Mouse (Mus musculus) testis, adult 2 months (tissue): Measurements from ENCODE around the gene Hdhd3. TPM values are rescaled to one million over a fixed set of nuclear protein-coding genes. Genes with fewer than 3 reads are reported as not detected.
"Not testable (repeated sequence)": the region's sequence is repeated elsewhere in the genome, so short reads cannot be mapped to it uniquely, and the experiment has no call there.

Experiments
- H3K27ac ChIP-seq: fragments of 200-500 bp; 2 replicates; pipeline ENCODE4 v1.5.1; 2012; ENCODE audit warnings: low read depth, low read length; ENCODE audit not compliant: control insufficient read depth, insufficient read depth
- H3K27me3 ChIP-seq: fragments of 200-500 bp; 2 replicates; pipeline ENCODE4 v1.6.1; 2012; ENCODE audit warnings: mild to moderate bottlenecking, low read length, moderate library complexity; ENCODE audit not compliant: control insufficient read depth, insufficient read depth
- H3K36me3 ChIP-seq: fragments of 200-500 bp; 2 replicates; pipeline ENCODE4 v1.6.1; 2012; ENCODE audit warnings: mild to moderate bottlenecking, low read length; ENCODE audit not compliant: control insufficient read depth, insufficient read depth
- H3K4me1 ChIP-seq: fragments of 200-500 bp; 2 replicates; pipeline ENCODE4 v1.6.1; 2012; ENCODE audit warnings: low read length; ENCODE audit not compliant: control insufficient read depth, insufficient read depth
- H3K4me3 ChIP-seq: fragments of 200-500 bp; 2 replicates; pipeline ENCODE4 v1.5.1; 2012; ENCODE audit warnings: low read depth, mild to moderate bottlenecking, low read length, moderate library complexity, mixed read lengths; ENCODE audit not compliant: control insufficient read depth
- CTCF ChIP-seq: fragments of 200-500 bp; IDR thresholded peaks from 2 replicates; pipeline ENCODE4 v1.5.1; 2012; ENCODE audit warnings: low read depth, mild to moderate bottlenecking, inconsistent platforms, low read length, moderate library complexity; ENCODE audit not compliant: control insufficient read depth, insufficient read depth, insufficient replicate concordance
- POLR2A ChIP-seq: fragments of 200-500 bp; IDR thresholded peaks from 2 replicates; pipeline ENCODE4 v1.6.1; 2012; ENCODE audit warnings: low read depth, mild to moderate bottlenecking, inconsistent platforms, low read length, moderate library complexity; ENCODE audit not compliant: control insufficient read depth
- polyA plus RNA-seq: library from polyadenylated mRNA; depleted of rRNA; stranded (reverse); fragments of >200 nt; gene quantifications from 2 replicates; pipeline ENCODE4 v1.2.3, GENCODE M21; 2012

Hdhd3 gene
- polyA plus RNA-seq, 1 experiment, result 5.9 TPM

GRCm38 (mm10) chr4:62485450-62486161 lies 17.7 kb downstream of the Hdhd3 start:
- Histone ChIP-seq H3K4me3 (no peak overlapping the region), H3K4me1 (peaks cover 3% of the 10 kb centered on the region), H3K27me3 (no peaks in the 10 kb centered on the region), H3K36me3 (no peaks in the 10 kb centered on the region; the same call in 1 of the 2 replicates), H3K27ac (no peak overlapping the region)
- TF ChIP-seq CTCF (no peak), POLR2A (no peak)

- H3K27me3 ChIP-seq, result no peaks in the 10 kb centered on the region
- TF ChIP-seq POLR2A (no peak), CTCF (no peak)
- H3K36me3 ChIP-seq, result no peaks in the 10 kb centered on the region; the same call in 1 of the 2 replicates
- no peak overlapping the region for H3K27ac ChIP-seq
- H3K4me1 ChIP-seq, result peaks cover 5% of the 10 kb centered on the region
- no peak overlapping the region for H3K4me3 ChIP-seq
Measured at GRCm38 (mm10) chr4:62484928-62485327, 18.3 kb downstream of the Hdhd3 start.

DNA sequence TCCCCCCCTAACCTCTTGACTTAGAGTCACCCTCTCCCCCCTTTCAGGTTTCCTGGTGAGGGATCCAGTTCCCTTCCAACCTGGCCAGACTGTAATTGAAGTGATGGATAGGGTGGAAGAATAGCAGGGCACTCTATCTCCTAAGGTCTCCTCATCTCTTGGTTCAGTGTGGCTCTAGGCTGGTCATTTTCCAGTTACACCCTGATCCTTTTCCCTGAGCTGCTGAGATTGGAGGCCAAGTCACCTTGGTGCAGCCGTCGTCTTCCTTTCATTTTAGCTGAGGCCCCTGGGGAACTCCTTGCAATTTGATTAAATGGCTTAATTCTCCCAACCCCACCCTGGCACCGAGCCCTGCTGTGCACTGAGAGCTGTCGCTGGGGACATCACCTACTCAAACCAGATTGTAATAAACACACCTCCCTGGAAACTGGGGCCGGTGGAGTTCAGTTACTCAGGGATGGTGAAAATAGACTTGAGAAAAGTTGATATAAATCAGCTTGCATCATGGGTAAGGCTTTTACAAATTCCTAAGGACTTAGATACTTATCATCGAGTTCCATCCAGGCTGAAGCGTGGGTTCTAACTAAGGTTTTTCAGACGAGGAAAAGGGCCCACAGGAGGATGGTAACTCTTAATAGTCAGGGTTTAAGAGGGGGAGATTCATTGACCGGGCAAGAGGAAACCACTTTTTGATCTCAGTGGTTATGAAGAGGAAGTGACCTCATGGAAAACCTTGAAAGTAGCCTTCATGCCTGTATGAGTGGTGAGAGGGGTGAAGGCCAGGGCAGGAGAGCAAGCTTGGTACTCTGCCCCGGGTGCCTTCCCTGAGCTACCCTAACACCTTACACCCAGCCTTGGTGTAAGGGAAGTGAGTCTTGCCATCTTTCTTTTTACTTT lies 22.3 kb downstream of the Hdhd3 start:
- H3K27ac ChIP-seq, result no peak overlapping the region
- H3K4me1 ChIP-seq, result peaks cover 8% of the 10 kb centered on the region
- no peaks in the 10 kb centered on the region for H3K27me3 ChIP-seq
- H3K4me3 ChIP-seq, result peak overlapping the region; percentile 67
- H3K36me3 ChIP-seq, result no peaks in the 10 kb centered on the region; the same call in 1 of the 2 replicates
- no peak for TF ChIP-seq POLR2A
- no peak for TF ChIP-seq CTCF

DNA sequence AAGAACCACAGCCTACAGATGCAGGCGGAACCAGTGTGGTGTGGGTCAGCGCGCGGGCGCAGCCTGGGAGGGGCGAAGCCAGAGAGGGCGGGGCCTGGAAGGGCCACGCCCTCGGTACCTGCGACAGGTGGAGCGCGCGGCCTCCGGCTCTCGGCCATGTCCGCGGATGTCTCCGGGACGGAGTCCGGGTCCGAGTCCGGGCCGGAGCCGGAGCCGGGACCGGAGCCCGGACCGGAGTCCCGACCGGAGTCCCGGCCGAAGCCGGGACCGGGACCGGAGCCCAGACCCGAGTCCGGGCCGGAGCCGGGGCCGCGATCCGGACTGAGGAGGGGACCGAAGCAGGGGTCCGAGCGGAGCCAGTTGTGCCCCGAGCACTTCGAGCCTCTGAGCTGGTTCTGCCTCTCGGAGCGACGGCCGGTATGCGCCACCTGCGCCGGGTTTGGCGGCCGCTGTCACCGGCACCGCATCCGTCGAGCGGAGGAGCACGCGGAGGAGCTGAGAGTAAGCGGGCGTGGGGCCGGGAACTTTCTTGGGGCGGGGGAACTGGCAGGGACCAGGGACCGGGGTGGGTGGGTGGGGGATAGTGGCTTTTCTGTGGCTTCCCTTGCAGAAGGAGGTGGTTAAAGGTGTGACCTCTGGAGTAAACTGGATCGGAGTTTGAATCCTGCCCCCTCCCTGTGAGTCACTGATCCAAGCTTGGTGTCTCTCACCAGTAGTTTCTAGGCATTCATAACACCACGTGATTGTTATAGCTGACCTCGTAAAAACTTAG lies 23.1 kb downstream of the Hdhd3 start, which contains the start of gene Bspry:
Gene Bspry, plus strand, starts transcription at position 117 of the 772 bp plus-strand sequence.
- H3K27me3 ChIP-seq, result no peaks in the 10 kb centered on the region
- H3K36me3 ChIP-seq, result no peaks in the 10 kb centered on the region; the same call in 1 of the 2 replicates
- H3K4me1 ChIP-seq, result peaks cover 8% of the 10 kb centered on the region
- TF ChIP-seq POLR2A (peak; percentile 63), CTCF (no peak)
- peak within 1 kb of the TSS; percentile 87 for H3K4me3 ChIP-seq
- peak within 1 kb of the TSS; percentile 32; the same call in 1 of the 2 replicates for H3K27ac ChIP-seq

DNA sequence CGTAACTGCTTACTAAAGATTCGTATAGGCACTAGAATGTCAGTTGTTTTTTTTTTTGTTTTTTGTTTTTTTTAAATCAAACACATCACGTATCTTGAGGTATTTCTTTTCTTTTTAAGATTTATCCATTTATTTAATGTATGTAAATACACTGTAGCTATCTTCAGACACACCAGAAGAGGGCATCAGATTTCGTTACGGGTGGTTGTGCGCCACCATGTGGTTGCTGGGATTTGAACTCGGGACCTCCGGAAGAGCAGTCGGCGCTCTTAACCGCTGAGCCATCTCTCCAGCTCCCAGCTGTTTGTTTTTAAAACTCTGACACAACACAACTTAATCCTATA lies 23.7 kb downstream of the Hdhd3 start:
- H3K36me3 ChIP-seq, H3K27me3 ChIP-seq, H3K27ac ChIP-seq, H3K4me1 ChIP-seq: not testable (repeated sequence)
- 0 out of 2 replicates have a peak, but pooled peaks have one; percentile 3 for TF ChIP-seq CTCF
- peak overlapping the region; percentile 87 for H3K4me3 ChIP-seq

GRCm38 (mm10) chr4:62477542-62478244 lies 25.6 kb downstream of the Hdhd3 start:
- TF ChIP-seq POLR2A (no peak), CTCF (no peak)
- H3K27me3 ChIP-seq, result no peaks in the 10 kb centered on the region
- no peak overlapping the region for H3K27ac ChIP-seq
- no peak overlapping the region for H3K4me3 ChIP-seq
- no peaks in the 10 kb centered on the region for H3K36me3 ChIP-seq
- peaks cover 8% of the 10 kb centered on the region for H3K4me1 ChIP-seq
